Mouse (Mus musculus) hindbrain, embryonic 14.5 days (tissue): ENCODE measurements around the gene Tmem206. TPM values are rescaled to one million over a fixed set of nuclear protein-coding genes. Genes with fewer than 3 reads are reported as not detected.

Source experiments
- ATAC-seq: fragments of 200-750 bp; cut with Nextera tagmentation; 2 replicates; pipeline ENCODE4 v1.8.0; 2017; ENCODE audit warnings: moderate number of reproducible peaks, mild to moderate bottlenecking, moderate TSS enrichment, moderate library complexity; ENCODE audit not compliant: low FRiP score
- DNase-seq: peaks from one replicate; pipeline ENCODE4 v3.0.0-alpha.2; 2015; ENCODE audit warnings: low spot score
- H3K27ac ChIP-seq: fragments of 300-500 bp; sonication (generic); 2 replicates; pipeline ENCODE4 v1.5.1; 2014; ENCODE audit warnings: mild to moderate bottlenecking, moderate library complexity
- H3K27me3 ChIP-seq: fragments of 300-500 bp; sonication (generic); 2 replicates; pipeline ENCODE4 v1.6.1; 2014; ENCODE audit warnings: mild to moderate bottlenecking, low read length, mixed read lengths; ENCODE audit not compliant: control insufficient read depth, insufficient read depth
- H3K36me3 ChIP-seq: fragments of 300-500 bp; sonication (generic); replicated peaks from 2 replicates; pipeline ENCODE4 v1.6.1; 2014; ENCODE audit not compliant: control insufficient read depth, insufficient read depth
- H3K4me1 ChIP-seq: fragments of 300-500 bp; sonication (generic); replicated peaks from 2 replicates; pipeline ENCODE4 v1.6.1; 2014; ENCODE audit warnings: antibody characterized with exemption, low read length, mixed read lengths; ENCODE audit not compliant: control insufficient read depth, insufficient read depth
- H3K4me2 ChIP-seq: fragments of 300-500 bp; sonication (generic); replicated peaks from 2 replicates; pipeline ENCODE4 v1.6.1; 2014; ENCODE audit warnings: mild to moderate bottlenecking, moderate library complexity
- H3K4me3 ChIP-seq: fragments of 300-500 bp; sonication (generic); replicated peaks from 2 replicates; pipeline ENCODE4 v1.5.1; 2014; ENCODE audit warnings: mild to moderate bottlenecking, low read length
- H3K9ac ChIP-seq: fragments of 300-500 bp; sonication (generic); 2 replicates; pipeline ENCODE4 v1.6.1; 2014
- H3K9me3 ChIP-seq: fragments of 300-500 bp; sonication (generic); 2 replicates; pipeline ENCODE4 v1.6.1; 2016; ENCODE audit warnings: low read length; ENCODE audit not compliant: control insufficient read depth
- WGBS: fragments of 180-500 bp; shearing (Covaris S2); extraction: QIAGEN DNeasy Blood & Tissue Kit; methylation state at CpG from one replicate; pipeline ENCODE4 v1.1.7; 2014; 5-methylcytosine and 5-hydroxymethylcytosine counted together
- polyA plus RNA-seq: library from polyadenylated mRNA; unstranded; fragments of >200 nt; fragmentation: Nextera tagmentation; extraction: Ambion mirVana; gene quantifications from 2 replicates; pipeline ENCODE4 v1.2.1, GENCODE M21; 2014

Gene Tmem206
- polyA plus RNA-seq, 1 experiment from 2014 or later = 35.9 TPM

DNA sequence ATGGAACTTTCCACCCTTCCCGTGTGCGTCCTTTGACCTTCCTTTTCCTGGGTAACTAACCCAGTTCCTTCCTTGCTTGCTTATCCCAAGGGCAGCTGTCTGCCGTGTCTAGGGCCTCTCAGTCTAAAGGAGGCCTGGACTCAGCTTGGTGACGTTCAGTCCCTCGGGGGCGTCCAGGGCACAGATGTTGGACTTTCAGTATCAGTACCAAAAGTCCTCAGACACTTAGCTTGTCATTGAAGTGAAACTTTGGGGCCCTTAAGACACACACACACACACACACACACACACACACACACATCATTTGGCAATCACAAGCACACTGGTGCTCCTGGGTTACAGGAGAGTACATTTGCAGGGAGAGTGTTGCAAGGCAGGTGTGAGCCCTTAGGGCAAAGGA lies 21.5 kb upstream of the Tmem206 start:
- Histone ChIP-seq H3K36me3 (peaks cover 17% of the 10 kb centered on the region), H3K9me3 (no peaks in the 10 kb centered on the region), H3K9ac (no peak overlapping the region), H3K27ac (no peak overlapping the region), H3K4me3 (no peak overlapping the region), H3K4me1 (no peaks in the 10 kb centered on the region), H3K4me2 (no peak overlapping the region), H3K27me3 (no peaks in the 10 kb centered on the region)
- WGBS = 57% methylated on average over 6 of the region's 6 CpGs
- no peak for DNase-seq
- ATAC-seq = no peak

DNA sequence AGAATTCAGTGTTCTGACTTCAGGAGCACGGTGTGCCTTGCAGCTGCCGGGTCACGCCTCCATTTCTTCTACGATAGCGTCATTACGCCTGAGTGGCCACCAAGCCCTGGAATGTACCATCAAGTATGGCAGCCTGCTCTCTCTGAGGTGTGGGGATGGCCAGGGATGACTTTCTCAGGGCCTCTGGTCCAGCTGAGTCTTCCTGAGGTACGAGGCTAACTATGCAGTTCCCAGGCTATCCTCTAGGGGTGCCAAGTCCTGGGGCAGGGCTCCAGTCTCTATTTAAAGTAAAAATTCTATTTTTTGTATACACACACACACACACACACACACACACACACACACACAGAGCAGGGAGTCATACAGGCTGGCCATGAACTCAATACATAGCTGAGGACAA lies 20.1 kb upstream of the Tmem206 start:
- H3K9me3 ChIP-seq = no peaks in the 10 kb centered on the region
- H3K4me3 ChIP-seq = no peak overlapping the region
- DNase-seq = no peak
- ATAC-seq = no peak
- H3K27me3 ChIP-seq = no peaks in the 10 kb centered on the region
- WGBS = 66% methylated on average over 7 of the region's 7 CpGs
- H3K27ac ChIP-seq = no peak overlapping the region
- no peak overlapping the region for H3K9ac ChIP-seq
- H3K4me2 ChIP-seq = no peak overlapping the region
- H3K4me1 ChIP-seq = no peaks in the 10 kb centered on the region
- H3K36me3 ChIP-seq = peaks cover 17% of the 10 kb centered on the region

DNA sequence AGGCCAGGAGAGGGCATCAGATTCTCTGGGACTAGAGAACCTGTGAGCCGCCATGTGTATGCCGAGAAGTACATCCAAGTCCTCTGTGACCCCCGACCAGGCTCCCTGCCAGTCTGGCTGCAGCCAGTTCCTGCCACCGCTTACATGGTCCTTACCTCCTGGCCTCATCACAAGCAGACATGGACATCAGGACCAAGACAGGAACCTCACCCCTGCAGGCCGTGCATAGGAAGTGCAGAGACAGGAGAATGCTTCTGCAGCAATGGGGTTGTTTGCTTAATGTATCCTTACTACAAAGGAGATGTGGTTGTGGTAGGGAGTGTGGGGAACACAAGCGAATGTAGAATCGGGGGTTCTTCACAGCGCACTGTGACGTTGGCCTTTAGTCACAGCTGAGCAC lies 19.4 kb upstream of the Tmem206 start:
- H3K36me3 ChIP-seq = peaks cover 17% of the 10 kb centered on the region
- H3K4me1 ChIP-seq = no peaks in the 10 kb centered on the region
- 92% methylated on average over 9 of the region's 9 CpGs for WGBS
- ATAC-seq (no peak), DNase-seq (no peak)
- no peak overlapping the region for H3K4me2 ChIP-seq
- no peak overlapping the region for H3K4me3 ChIP-seq
- H3K27ac ChIP-seq = no peak overlapping the region
- no peaks in the 10 kb centered on the region for H3K27me3 ChIP-seq
- H3K9ac ChIP-seq = no peak overlapping the region
- H3K9me3 ChIP-seq = no peaks in the 10 kb centered on the region

DNA sequence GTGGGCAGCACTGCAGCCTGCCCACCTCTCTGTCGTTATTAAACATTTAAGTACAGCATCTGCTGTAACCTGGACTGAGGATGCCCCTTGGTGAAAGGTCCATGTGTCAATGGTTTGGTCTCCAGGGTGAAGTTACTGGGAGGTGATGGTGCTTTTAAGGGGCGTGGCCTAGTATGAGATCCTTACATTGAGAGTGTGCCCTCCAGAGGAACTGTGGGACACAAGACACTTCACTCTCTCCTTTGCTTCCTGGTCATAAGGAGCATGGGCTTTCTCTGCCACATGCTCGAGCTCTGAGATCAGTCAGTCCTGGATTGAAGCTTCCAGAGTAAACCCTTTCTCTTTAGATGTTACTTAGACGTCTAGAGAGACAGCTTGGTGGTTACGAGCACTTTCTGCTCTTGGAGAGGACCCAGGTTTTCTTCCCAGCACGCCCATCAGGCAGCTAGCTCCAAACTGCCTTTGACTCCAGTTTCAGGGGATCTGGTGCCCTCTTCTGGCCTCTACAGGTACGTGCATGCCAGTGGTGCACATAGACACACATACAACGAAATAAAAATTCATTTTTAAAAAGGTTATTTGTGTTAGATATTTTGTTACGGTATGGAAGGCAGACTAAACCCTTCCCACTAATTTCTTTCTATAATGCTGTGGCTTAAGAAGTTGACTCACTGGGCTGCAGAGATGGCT lies 17.8 kb upstream of the Tmem206 start:
- H3K4me3 ChIP-seq = no peak overlapping the region
- H3K27me3 ChIP-seq = no peaks in the 10 kb centered on the region
- H3K9me3 ChIP-seq = no peaks in the 10 kb centered on the region
- no peak overlapping the region for H3K4me2 ChIP-seq
- H3K4me1 ChIP-seq = no peaks in the 10 kb centered on the region
- DNase-seq = no peak
- 82% methylated on average over 9 of the region's 9 CpGs for WGBS
- ATAC-seq = no peak
- H3K9ac ChIP-seq = no peak overlapping the region
- peaks cover 17% of the 10 kb centered on the region for H3K36me3 ChIP-seq
- H3K27ac ChIP-seq = no peak overlapping the region

DNA sequence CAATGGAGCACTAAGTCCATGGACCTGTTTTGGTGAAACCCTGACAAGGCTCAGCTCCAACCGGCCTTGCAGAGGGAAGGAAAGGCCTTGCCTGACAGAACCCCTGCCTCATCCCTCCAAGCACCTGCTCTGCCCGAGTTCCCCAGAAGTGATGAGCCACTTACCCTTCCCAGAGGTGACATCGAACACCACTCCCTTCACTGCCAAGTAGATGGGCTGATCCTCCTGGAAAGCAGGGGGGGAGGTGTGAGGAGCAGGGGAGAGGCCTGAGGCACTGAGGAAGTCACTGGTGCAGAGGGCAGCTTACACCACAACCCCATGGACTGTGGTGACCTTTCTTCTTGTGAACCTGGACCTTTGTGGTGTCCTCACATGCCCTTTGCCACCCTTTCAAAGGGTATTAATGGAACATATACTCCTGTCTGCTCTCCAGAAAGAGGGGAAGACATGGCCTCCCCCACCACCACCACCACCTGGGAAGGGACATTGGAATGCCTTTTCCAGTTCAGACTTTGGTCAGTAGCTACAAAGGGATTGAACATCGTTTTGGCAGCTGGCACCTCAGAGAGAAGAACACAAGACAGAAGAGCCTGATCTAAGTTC lies 14.3 kb upstream of the Tmem206 start:
- Histone ChIP-seq H3K9me3 (no peaks in the 10 kb centered on the region), H3K27me3 (no peaks in the 10 kb centered on the region), H3K4me3 (no peak overlapping the region), H3K9ac (no peak overlapping the region), H3K36me3 (peaks cover 13% of the 10 kb centered on the region), H3K4me1 (no peaks in the 10 kb centered on the region), H3K4me2 (no peak overlapping the region), H3K27ac (no peak overlapping the region)
- DNase-seq = no peak
- 76% methylated on average over 4 of the region's 4 CpGs for WGBS
- no peak for ATAC-seq

DNA sequence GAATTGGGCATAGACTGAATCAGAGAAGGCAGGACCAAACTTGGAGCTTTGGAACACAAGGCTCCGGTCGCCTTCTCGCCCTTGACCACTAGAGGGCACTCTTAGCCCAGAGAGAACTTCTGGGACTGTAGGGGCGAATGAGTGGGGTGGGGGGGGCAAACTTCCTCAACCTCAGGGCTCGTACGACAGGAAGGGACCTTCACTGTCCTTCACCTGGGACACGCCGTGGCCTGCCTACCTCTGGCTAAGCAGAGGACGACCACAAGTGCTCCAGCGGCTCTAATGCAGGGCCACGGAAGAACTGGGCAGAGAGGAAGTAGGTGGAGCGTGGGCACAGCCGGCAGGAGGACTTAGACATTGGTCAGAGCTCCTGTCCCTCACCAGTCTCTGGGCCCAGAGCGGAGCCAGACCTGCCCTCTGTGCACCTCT lies 13.2 kb upstream of the Tmem206 start:
- 2% methylated on average over 14 of the region's 14 CpGs for WGBS

DNA sequence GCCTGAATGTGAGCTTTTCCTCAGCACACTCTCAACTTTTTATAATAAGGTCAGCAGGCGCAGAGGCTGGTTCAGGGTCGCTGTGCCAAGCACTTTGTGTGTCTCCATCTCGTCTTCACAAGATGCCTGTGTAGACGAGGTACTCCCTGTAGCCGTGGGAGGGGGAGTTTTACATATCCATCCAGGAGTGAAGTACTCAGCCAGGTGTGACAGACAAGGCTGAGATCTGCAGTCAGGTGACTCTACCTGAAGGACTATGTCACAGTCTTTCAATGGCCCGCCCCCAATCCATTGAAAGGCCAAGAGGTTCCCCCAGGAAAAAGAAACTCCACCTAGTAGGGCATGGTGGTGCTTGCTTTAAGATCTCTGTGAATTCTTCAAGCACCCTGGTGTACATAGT lies 12.6 kb upstream of the Tmem206 start:
- Histone ChIP-seq H3K9ac (no peak overlapping the region), H3K9me3 (no peaks in the 10 kb centered on the region), H3K36me3 (peaks cover 2% of the 10 kb centered on the region; the same call in 1 of the 2 replicates), H3K27ac (no peak overlapping the region), H3K4me2 (peak overlapping the region; percentile 45), H3K27me3 (no peaks in the 10 kb centered on the region), H3K4me3 (peak overlapping the region; percentile 37; the same call in 1 of the 2 replicates), H3K4me1 (peaks cover 6% of the 10 kb centered on the region)
- 69% methylated on average over 6 of the region's 6 CpGs for WGBS
- ATAC-seq (no peak), DNase-seq (no peak)

More for the DNA sequence above, 13.2 kb upstream of the Tmem206 start:
- DNase-seq (peak; percentile 82), ATAC-seq (peak; percentile 80)
- no peaks in the 10 kb centered on the region for H3K27me3 ChIP-seq
- peak overlapping the region; percentile 45 for H3K4me2 ChIP-seq
- H3K4me3 ChIP-seq = peak overlapping the region; percentile 37
- H3K27ac ChIP-seq = no peak overlapping the region
- peak overlapping the region; percentile 48; the same call in 1 of the 2 replicates for H3K9ac ChIP-seq
- peaks cover 6% of the 10 kb centered on the region for H3K4me1 ChIP-seq
- H3K9me3 ChIP-seq = no peaks in the 10 kb centered on the region
- H3K36me3 ChIP-seq = peaks cover 7% of the 10 kb centered on the region; the same call in 1 of the 2 replicates

DNA sequence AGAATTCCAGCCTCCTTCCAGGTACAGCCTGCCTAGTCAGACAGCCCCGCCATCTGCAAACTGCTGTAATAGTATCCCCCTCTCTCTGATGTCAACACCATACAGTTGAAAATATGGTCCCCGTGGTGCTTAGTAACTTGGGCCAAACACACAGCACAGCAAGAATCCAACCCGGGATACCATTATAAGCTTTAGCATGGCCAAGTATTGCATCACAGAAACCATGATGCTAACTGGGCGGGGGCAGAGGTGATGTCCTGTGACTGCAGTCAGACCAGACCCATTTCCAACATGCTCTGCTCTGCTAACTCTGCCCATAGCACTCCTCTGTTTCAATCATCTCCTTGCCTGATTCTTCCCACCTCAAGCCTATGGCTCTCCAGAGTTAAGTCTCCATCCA lies 11.8 kb upstream of the Tmem206 start:
- H3K36me3 ChIP-seq = no peaks in the 10 kb centered on the region
- no peak overlapping the region for H3K9ac ChIP-seq
- no peak overlapping the region for H3K4me3 ChIP-seq
- H3K9me3 ChIP-seq = no peaks in the 10 kb centered on the region
- ATAC-seq (no peak), DNase-seq (no peak)
- no peak overlapping the region for H3K4me2 ChIP-seq
- H3K4me1 ChIP-seq = peaks cover 6% of the 10 kb centered on the region
- no peak overlapping the region for H3K27ac ChIP-seq
- H3K27me3 ChIP-seq = no peaks in the 10 kb centered on the region
- 81% methylated on average over 4 of the region's 4 CpGs for whole genome bisulfite sequencing

DNA sequence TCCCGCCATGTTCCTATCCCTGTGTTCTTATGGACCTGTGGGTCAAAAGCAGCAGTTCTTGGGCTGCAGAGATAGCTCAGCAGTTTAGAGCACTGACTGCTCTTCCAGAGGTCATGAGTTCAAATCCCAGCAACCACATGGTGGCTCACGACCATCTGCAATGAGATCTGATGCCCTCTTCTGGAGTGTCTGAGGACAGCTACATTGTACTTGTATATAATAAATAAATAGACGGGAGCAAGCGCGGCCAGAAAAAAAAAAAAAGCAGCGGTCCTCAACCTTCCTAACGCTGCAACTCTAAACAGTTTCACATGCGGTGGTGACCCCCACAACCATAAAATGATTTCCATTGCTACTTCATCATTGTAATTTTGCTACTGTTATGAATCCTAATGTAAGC lies 8.9 kb upstream of the Tmem206 start:
- H3K27me3 ChIP-seq = no peaks in the 10 kb centered on the region
- H3K4me2 ChIP-seq = peak overlapping the region; percentile 69
- peak overlapping the region; percentile 59 for H3K4me3 ChIP-seq
- DNase-seq = no peak
- H3K9me3 ChIP-seq = no peaks in the 10 kb centered on the region
- no peaks in the 10 kb centered on the region for H3K36me3 ChIP-seq
- 0 out of 2 replicates have a peak overlapping the region, but pooled peaks have one; percentile 83 for H3K9ac ChIP-seq
- no peak overlapping the region for H3K27ac ChIP-seq
- H3K4me1 ChIP-seq = peaks cover 6% of the 10 kb centered on the region
- ATAC-seq = no peak
- WGBS = 81% methylated on average over 8 of the region's 8 CpGs
